Mouse (Mus musculus): ENCODE measurements around the gene Snap23. TPM values are rescaled to one million over a fixed set of nuclear protein-coding genes. Genes with fewer than 3 reads are reported as not detected.

The Snap23 gene
- total RNA-seq, 2 experiments from 2014 or later, result 51.7 to 60.1 TPM

DNA sequence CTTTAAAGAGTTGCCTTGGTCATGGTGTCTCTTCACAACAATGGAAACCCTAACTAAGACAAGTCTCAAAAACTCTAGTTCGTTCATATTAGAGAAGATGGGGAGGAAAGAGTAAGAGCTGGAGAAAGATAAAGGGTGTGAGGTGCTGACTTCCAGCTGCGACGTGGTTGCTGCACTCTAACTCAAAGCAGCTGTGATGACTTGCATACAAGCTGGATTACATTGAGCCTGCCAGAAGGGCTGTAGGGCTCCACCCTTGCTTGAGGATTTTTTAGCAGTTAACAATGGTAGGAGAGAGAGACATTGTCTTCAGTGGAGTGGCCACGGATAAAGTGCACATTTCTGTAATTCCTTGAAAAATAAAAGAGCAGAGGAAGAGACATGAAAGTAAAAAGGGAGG, 79.3 kb downstream of the Snap23 start:
- no peak for DNase-seq (ENCODE audit: low spot score in 2 of 2)

Other genes starting within 250 kb of the Snap23 start
- 10 to 100 TPM; 54.2 to 55.8 TPM for gene Vps39, start 214.5 kb upstream of the Snap23 start, total RNA-seq (2021)
- gene Ganc, start 163.8 kb upstream of the Snap23 start, total RNA-seq (2021), result 10 to 100 TPM; 27.6 to 29.0 TPM
- 10 to 100 TPM; 45.4 to 47.2 TPM for gene Tmem87a, start 163.6 kb upstream of the Snap23 start, total RNA-seq (2021)
- 1 to 10 TPM; 1.1 to 2.0 TPM for gene Capn3, start 111.7 kb upstream of the Snap23 start, total RNA-seq (2021)
- gene Zfp106, start 3.8 kb upstream of the Snap23 start, total RNA-seq (2021), result 100 to 1,000 TPM; 104 TPM
- gene Haus2, start 41.7 kb downstream of the Snap23 start, total RNA-seq (2021), result 10 to 100 TPM; 20.6 to 24.1 TPM
- 10 to 100 TPM; 17.3 to 21.9 TPM for gene Lrrc57, start 41.8 kb downstream of the Snap23 start, total RNA-seq (2021)
- 10 to 100 TPM; 23.7 to 26.2 TPM for gene Stard9, start 61.5 kb downstream of the Snap23 start, total RNA-seq (2021)

All from adrenal gland, postnatal 4 days (tissue).